In the genomic region with DNA sequence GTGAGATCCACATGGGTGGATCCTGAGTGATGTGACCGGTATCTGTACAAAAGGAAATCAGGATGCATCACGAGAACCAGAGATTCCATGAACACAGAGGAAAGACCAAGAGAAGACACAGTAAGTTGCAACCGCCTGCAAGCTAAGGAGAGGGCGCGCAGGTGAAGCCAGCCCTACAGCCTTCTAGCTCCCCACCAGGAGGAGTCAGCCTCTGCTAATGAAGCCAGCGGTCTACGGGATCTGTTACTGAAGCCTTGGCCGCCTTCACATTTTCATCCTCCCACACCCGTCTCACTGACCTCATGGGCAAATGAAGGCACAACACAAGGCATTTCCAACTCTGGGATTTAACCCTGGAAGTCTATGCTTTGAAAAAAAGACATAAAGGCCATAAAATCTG, we compare ENCODE assay signal across 21 mouse cellular contexts. TPM values are rescaled to one million over a fixed set of nuclear protein-coding genes. Genes with fewer than 3 reads are reported as not detected.
DNase-seq lines count a peak whose midpoint lies in the region; TF ChIP-seq lines count a peak whose summit lies in the region.
"Had no signal": no experiment of that assay in that cellular context is flagged by ENCODE, and none has a peak within 500 bp of the region (broad histone marks: within the 10 kb centered on the region; RNA-seq: fewer than 3 reads in every experiment).

No protein-coding gene starts in this region.

- TF ChIP-seq EP300 in heart, adult 2 months (IDR thresholded peaks at IDR 0.05; ENCODE audit: insufficient read depth, low read depth, low read length): no peak
- TF ChIP-seq EP300 in ES-Bruce4 (IDR thresholded peaks at IDR 0.05; ENCODE audit: insufficient read depth, low read depth, low read length): no peak

- no peak overlapping the region for H3K4me3 ChIP-seq in heart, adult 2 months
- no peak overlapping the region for H3K4me3 ChIP-seq in ES-Bruce4 (ENCODE audit: low read depth, low read length)
- H3K4me3 ChIP-seq: embryonic facial prominence, embryonic 10.5 days; forebrain, embryonic 13.5 days; heart, embryonic 12.5 days; hindbrain, embryonic 10.5 days had no signal

- peak; percentile 15; the same call in 1 of the 2 replicates for TF ChIP-seq CTCF in heart, adult 2 months (IDR thresholded peaks at IDR 0.05)
- TF ChIP-seq CTCF in ES-Bruce4 (IDR thresholded peaks at IDR 0.05; ENCODE audit: low read depth, low read length): peak; percentile 11

- intact Hi-C loops in heart, adult 2 months (cut with DNase I): no loop called here

- peaks cover 15% of the 10 kb centered on the region for H3K4me1 ChIP-seq in heart, adult 2 months (ENCODE audit: control insufficient read depth, insufficient read depth, low read length)
- no peaks in the 10 kb centered on the region for H3K4me1 ChIP-seq in ES-Bruce4 (ENCODE audit: control insufficient read depth, insufficient read depth, low read length)

- WGBS in heart, adult 2 months: 84% methylated on average over 9 of the region's 9 CpGs

- no peak for TF ChIP-seq POLR2A in heart, adult 2 months (IDR thresholded peaks at IDR 0.05; ENCODE audit: insufficient read depth, low read depth, low read length)
- TF ChIP-seq POLR2A in ES-Bruce4 (IDR thresholded peaks at IDR 0.05; ENCODE audit: insufficient read depth, low read length): no peak

- peaks cover 2% of the 10 kb centered on the region for H3K36me3 ChIP-seq in heart, adult 2 months (ENCODE audit: control insufficient read depth, insufficient read depth, low read length)
- no peaks in the 10 kb centered on the region for H3K36me3 ChIP-seq in ES-Bruce4 (ENCODE audit: control insufficient read depth, insufficient read depth, low read length, poor library complexity, severe bottlenecking)

- H3K27me3 ChIP-seq in heart, adult 2 months (ENCODE audit: control insufficient read depth, insufficient read depth, low read length): no peaks in the 10 kb centered on the region
- no peaks in the 10 kb centered on the region for H3K27me3 ChIP-seq in ES-Bruce4 (ENCODE audit: control insufficient read depth, insufficient read depth, low read length, poor library complexity, severe bottlenecking)
- H3K27me3 ChIP-seq: CH12.LX; forebrain, embryonic 13.5 days; heart, embryonic 12.5 days had no signal

- no peak for DNase-seq in heart, adult 2 months
- DNase-seq in heart, adult 9 months (ENCODE audit: low spot score in 2 of 2): no peak
- peak; percentile 30 for DNase-seq in CD4-positive helper T cell, adult 2 months (ENCODE audit: low read depth, low spot score)
- peak; percentile 49 for DNase-seq in skeletal muscle tissue, adult 2 months (ENCODE audit: low read depth, low spot score)
- no peak for DNase-seq in layer of hippocampus, adult 9-11 months
- DNase-seq in cerebellum, adult 9-10 months: no peak
- DNase-seq: adrenal gland, postnatal 10 days; cerebellum, adult 11 months; cerebellum, adult 8-10 months; cerebellum, postnatal 25 days; forebrain, postnatal 0 days; gastrocnemius, postnatal 36 days; heart, adult 18-20 months had no signal

- no peak overlapping the region for H3K9ac ChIP-seq in heart, adult 2 months (ENCODE audit: low read depth, low read length)
- H3K9ac ChIP-seq in ES-Bruce4 (ENCODE audit: low read depth, poor library complexity, severe bottlenecking): no peak overlapping the region
- H3K9ac ChIP-seq: forebrain, embryonic 13.5 days; forebrain, postnatal 0 days; heart, embryonic 12.5 days; hindbrain, embryonic 14.5 days had no signal

- H3K27ac ChIP-seq in heart, adult 2 months: no peak overlapping the region
- no peak overlapping the region for H3K27ac ChIP-seq in ES-Bruce4 (ENCODE audit: insufficient read depth, low read length)
- H3K27ac ChIP-seq: embryonic facial prominence, embryonic 10.5 days; forebrain, embryonic 13.5 days; hindbrain, embryonic 10.5 days; hindbrain, embryonic 14.5 days had no signal

- H3K79me2 ChIP-seq in heart, adult 2 months (replicated peaks; ENCODE audit: control insufficient read depth, insufficient read depth, low read length): 0 out of 2 replicates have a peak, but pooled peaks cover 1% of the 10 kb centered on the region

- no peaks in the 10 kb centered on the region for H3K9me3 ChIP-seq in ES-Bruce4 (replicated peaks; ENCODE audit: control insufficient read depth, insufficient read depth, low read length, poor library complexity, severe bottlenecking)
- H3K9me3 ChIP-seq: embryonic facial prominence, embryonic 10.5 days; forebrain, embryonic 13.5 days; G1E; heart, embryonic 12.5 days; hindbrain, embryonic 10.5 days had no signal

RNA-seq across cellular contexts. Expression of gene Lrig1, which starts 38.0 kb away (rescaled TPM):
- 10 to 100 TPM; 30.4 to 32.7 TPM for total RNA-seq in heart, adult 2 months (2021)
- polyA plus RNA-seq in heart, adult 2 months (2012; rRNA removed): 23.3 and 35.5 TPM in 2 replicates
- polyA plus RNA-seq in ES-Bruce4 (2011; ENCODE audit: insufficient read depth, insufficient read length, low read depth, missing spikeins): 5.4 and 7.3 TPM in 2 replicates
- total RNA-seq: CH12.LX had no signal

Comparison
In these comparisons a context has a peak if more than half of its experiments do, and no peak if none do; other contexts are left out.
1. DNase-seq: peak in CD4-positive helper T cell, adult 2 months (single experiment) and skeletal muscle tissue, adult 2 months (single experiment); none in heart, adult 2 months (0 of 2), heart, adult 9 months (0 of 2), layer of hippocampus, adult 9-11 months (single experiment) and cerebellum, adult 9-10 months (single experiment).